Mouse (Mus musculus) embryonic facial prominence, embryonic 11.5 days (tissue): ENCODE data around the gene Atp5d. TPM values are rescaled to one million over a fixed set of nuclear protein-coding genes. Genes with fewer than 3 reads are reported as not detected.
A peak's percentile ranks its signal among the peaks of the same experiment; 100 is the strongest.

Experiments used
- ATAC-seq: fragments of 200-750 bp; cut with Nextera tagmentation; replicated peaks from 2 replicates; pipeline ENCODE4 v1.8.0; 2017; ENCODE audit warnings: low read depth; ENCODE audit not compliant: insufficient number of reproducible peaks, low FRiP score, low TSS enrichment
- DNase-seq: peaks from one replicate; pipeline ENCODE4 v3.0.0-alpha.2; 2015; ENCODE audit warnings: low spot score
- H3K27ac ChIP-seq: fragments of 300-500 bp; sonication (generic); replicated peaks from 2 replicates; pipeline ENCODE4 v1.5.1; 2014; ENCODE audit warnings: mild to moderate bottlenecking, low read depth, low read length, control low read depth
- H3K27me3 ChIP-seq: fragments of 300-500 bp; sonication (generic); 2 replicates; pipeline ENCODE4 v1.6.1; 2014; ENCODE audit warnings: mild to moderate bottlenecking, low read length, moderate library complexity, mixed read lengths; ENCODE audit not compliant: control insufficient read depth, insufficient read depth
- H3K36me3 ChIP-seq: fragments of 300-500 bp; sonication (generic); replicated peaks from 2 replicates; pipeline ENCODE4 v1.6.1; 2014; ENCODE audit warnings: low read depth, mild to moderate bottlenecking, low read length, moderate library complexity, mixed read lengths; ENCODE audit not compliant: control insufficient read depth, insufficient read depth
- H3K4me1 ChIP-seq: fragments of 300-500 bp; sonication (generic); 2 replicates; pipeline ENCODE4 v1.6.1; 2014; ENCODE audit warnings: low read length, mixed read lengths; ENCODE audit not compliant: control insufficient read depth, insufficient read depth
- H3K4me2 ChIP-seq: fragments of 300-500 bp; sonication (generic); 2 replicates; pipeline ENCODE4 v1.6.1; 2014; ENCODE audit warnings: low read depth, mild to moderate bottlenecking, control low read depth, low read length, moderate library complexity
- H3K4me3 ChIP-seq: fragments of 300-500 bp; sonication (generic); 2 replicates; pipeline ENCODE4 v1.5.1; 2014; ENCODE audit warnings: low read depth, low read length, control low read depth
- H3K9ac ChIP-seq: fragments of 300-500 bp; sonication (generic); replicated peaks from 2 replicates; pipeline ENCODE4 v1.6.1; 2014; ENCODE audit warnings: mild to moderate bottlenecking, control low read depth, low read length
- H3K9me3 ChIP-seq: fragments of 300-500 bp; sonication (generic); replicated peaks from 2 replicates; pipeline ENCODE4 v1.6.1; 2016; ENCODE audit warnings: mild to moderate bottlenecking, low read length, inconsistent platforms, mixed read lengths; ENCODE audit not compliant: control insufficient read depth
- WGBS: fragments of 180-500 bp; shearing (Covaris S2); extraction: QIAGEN DNeasy Blood & Tissue Kit; methylation state at CpG from one replicate; pipeline ENCODE4 v1.1.7; 2014; 5-methylcytosine and 5-hydroxymethylcytosine counted together
- polyA plus RNA-seq: library from polyadenylated mRNA; unstranded; fragments of >200 nt; fragmentation: Nextera tagmentation; extraction: Ambion mirVana; gene quantifications from 2 replicates; pipeline ENCODE4 v1.2.1, GENCODE M21; 2014

The Atp5d gene
- polyA plus RNA-seq, 1 experiment from 2014 or later, result 360 TPM

DNA sequence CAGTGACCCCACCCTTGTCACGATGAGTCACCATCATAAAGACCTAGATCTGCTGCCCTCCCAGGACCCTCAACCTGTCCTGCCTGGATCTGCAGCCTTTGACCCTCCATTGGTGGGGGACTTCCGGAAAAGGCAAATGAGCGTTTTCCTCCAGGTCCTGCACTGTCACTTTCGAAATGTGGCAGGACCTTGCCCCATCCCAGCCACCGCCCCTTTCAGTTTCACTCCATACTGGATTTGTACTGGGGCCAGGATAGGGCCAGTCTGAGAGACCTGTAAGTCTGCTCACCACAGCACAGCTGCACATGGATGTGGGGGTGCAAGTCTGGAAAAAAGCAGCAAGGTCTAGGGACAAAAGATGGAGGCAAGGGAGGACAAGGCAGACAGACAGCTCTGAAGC lies 39.8 kb upstream of the Atp5d start:
- DNase-seq (no peak), ATAC-seq (no peak)
- 82% methylated on average over 5 of the region's 5 CpGs for WGBS
- Histone ChIP-seq H3K27ac (no peak overlapping the region), H3K4me2 (no peak overlapping the region), H3K36me3 (no peaks in the 10 kb centered on the region), H3K9ac (no peak overlapping the region), H3K27me3 (no peaks in the 10 kb centered on the region), H3K9me3 (no peaks in the 10 kb centered on the region), H3K4me1 (0 out of 2 replicates have a peak, but pooled peaks cover 3% of the 10 kb centered on the region), H3K4me3 (no peak overlapping the region)

DNA sequence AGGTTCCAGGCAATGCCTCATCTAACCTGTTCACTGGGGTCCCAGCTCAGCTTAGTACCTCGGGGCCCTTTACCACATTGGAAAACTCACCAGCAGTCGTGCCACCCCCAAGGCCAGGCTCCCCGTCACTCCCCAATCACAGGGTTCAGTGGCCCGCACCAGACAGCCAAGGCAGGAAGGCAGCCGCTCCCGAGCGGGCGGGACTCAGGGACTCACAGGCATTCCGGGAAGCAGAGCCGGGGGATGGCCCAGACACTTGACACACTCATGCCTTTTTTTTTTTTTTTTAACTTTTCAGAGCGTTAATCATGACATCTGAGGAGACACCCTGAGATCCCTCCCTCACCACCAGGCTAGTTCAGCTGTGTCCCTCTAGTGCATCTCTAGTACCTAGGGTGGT lies 37.5 kb upstream of the Atp5d start:
- Histone ChIP-seq H3K36me3 (no peaks in the 10 kb centered on the region), H3K4me2 (no peak overlapping the region), H3K9me3 (no peaks in the 10 kb centered on the region), H3K4me3 (no peak overlapping the region), H3K4me1 (0 out of 2 replicates have a peak, but pooled peaks cover 3% of the 10 kb centered on the region), H3K9ac (no peak overlapping the region; the same call in 1 of the 2 replicates), H3K27ac (no peak overlapping the region), H3K27me3 (no peaks in the 10 kb centered on the region)
- 55% methylated on average over 11 of the region's 11 CpGs for WGBS
- DNase-seq (no peak), ATAC-seq (no peak)

DNA sequence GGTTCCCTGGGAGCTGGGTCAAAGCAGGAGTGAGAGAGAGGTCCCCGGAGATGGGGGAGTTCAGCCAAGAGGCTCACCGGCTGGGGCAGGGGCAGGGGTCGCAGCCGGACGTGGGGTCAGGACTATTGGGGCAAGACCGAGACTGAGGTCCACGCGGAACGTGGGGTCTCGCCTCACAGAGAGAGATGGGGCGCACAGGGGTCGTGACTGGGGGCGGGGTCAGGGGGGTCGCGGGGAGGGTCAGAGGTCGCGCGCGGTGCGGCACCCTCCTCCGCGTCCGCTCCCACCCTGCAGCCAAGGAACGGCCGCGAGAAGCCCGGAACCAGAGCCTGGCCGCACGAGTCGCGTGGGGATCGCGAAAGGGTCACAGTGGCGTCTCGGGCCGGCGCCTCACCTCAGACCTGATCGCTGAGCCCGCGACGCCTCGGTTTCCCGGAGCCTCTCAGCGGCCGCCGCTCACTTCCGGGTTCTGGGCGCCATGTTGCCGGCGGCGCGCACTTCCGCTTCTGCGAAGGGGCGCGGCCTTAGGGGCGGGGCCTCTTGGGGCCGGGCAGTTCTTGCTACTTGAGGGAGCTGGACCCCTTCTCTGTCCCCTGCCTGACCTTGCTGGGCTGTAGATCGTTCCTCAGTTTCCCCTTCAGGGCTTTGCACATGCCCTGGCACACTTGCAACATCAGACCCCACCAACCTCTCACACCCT lies 36.1 kb upstream of the Atp5d start:
- no peaks in the 10 kb centered on the region for H3K27me3 ChIP-seq
- H3K4me2 ChIP-seq, result peak overlapping the region; percentile 88
- 0 out of 2 replicates have a peak, but pooled peaks cover 3% of the 10 kb centered on the region for H3K4me1 ChIP-seq
- H3K36me3 ChIP-seq, result no peaks in the 10 kb centered on the region
- peak; percentile 92 for DNase-seq
- ATAC-seq, result peak; percentile 73
- under 1% methylated on average over 56 of the region's 59 CpGs for WGBS
- no peaks in the 10 kb centered on the region for H3K9me3 ChIP-seq
- H3K4me3 ChIP-seq, result peak overlapping the region; percentile 96
- H3K27ac ChIP-seq, result peak overlapping the region; percentile 35; the same call in 1 of the 2 replicates
- H3K9ac ChIP-seq, result peak overlapping the region; percentile 83

DNA sequence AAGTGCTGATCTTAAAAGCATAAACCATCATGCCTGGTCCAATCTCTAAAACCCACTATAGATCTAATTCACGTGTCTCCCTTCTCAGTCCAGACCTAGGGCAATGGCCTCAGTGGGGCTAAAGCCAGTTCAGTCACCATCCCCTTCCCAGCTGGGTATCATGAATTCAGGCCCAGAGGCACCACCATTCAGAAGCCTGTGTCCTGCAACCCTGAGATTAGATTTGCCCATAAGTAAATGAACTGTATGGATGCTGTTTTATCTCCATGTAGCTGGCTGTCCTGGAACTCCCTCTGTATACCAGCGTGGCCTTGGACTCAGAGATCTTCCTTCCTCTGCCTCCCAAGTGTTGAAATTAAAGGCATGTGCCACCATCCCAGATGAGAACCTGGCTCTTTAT lies 35.4 kb upstream of the Atp5d start:
- DNase-seq, result no peak
- Histone ChIP-seq H3K36me3 (no peaks in the 10 kb centered on the region), H3K4me1 (0 out of 2 replicates have a peak, but pooled peaks cover 3% of the 10 kb centered on the region), H3K27me3 (no peaks in the 10 kb centered on the region), H3K9ac (peak overlapping the region; percentile 83; the same call in 1 of the 2 replicates), H3K4me3 (no peak overlapping the region), H3K4me2 (no peak overlapping the region), H3K27ac (0 out of 2 replicates have a peak overlapping the region, but pooled peaks have one; percentile 35), H3K9me3 (no peaks in the 10 kb centered on the region)
- no peak for ATAC-seq
- 74% methylated on average over 2 of the region's 2 CpGs for WGBS

DNA sequence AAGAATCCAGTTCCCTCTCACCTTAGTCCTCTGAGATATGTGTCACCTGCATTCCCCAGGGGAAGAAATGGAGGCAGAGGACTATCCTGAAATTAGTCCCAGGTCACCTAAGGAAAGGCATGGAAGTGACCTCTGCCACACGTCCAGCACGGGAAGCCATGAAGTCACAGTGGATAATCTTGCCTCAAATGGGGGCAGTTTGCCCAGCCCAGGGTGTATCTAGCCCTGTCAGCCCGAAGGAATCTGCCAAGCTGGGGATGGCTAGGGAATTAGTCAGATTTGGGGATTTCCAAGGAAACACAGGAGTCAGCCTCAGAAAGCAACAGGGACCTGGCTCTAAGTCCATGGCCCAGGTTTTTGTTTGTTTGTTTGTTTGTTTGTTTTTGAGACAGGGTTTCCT lies 34.3 kb upstream of the Atp5d start:
- Histone ChIP-seq H3K9me3 (no peaks in the 10 kb centered on the region), H3K4me2 (no peak overlapping the region), H3K4me3 (no peak overlapping the region), H3K4me1 (0 out of 2 replicates have a peak, but pooled peaks cover 3% of the 10 kb centered on the region), H3K36me3 (no peaks in the 10 kb centered on the region), H3K27me3 (no peaks in the 10 kb centered on the region), H3K27ac (no peak overlapping the region), H3K9ac (no peak overlapping the region)
- no peak for ATAC-seq
- 72% methylated on average over 3 of the region's 3 CpGs for WGBS
- no peak for DNase-seq

DNA sequence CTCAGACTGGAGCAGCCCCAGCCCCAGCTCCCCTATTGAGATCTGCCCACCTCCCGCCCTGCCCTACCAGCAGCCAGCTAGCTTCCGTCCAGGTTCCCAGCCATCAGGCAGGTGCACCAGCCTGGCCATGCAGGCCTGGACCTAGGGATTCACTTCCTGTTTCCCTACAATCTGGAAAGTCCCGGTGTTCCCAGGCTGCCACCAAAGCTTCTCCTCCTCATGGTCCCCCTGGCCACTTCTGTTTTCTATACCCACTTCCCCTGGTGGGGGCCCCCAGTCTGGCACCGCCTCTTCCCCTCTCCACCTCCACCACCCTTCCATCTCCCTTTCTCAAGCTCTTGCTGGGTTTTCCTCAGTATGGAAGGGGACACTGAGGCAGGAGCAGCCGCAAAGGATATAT lies 33.0 kb upstream of the Atp5d start, which contains the start of gene Sbno2:
Gene Sbno2 (minus strand): TSS at position 112 of the 400 bp plus-strand sequence.
- no peak within 1 kb of the TSS for H3K27ac ChIP-seq
- H3K36me3 ChIP-seq, result no peaks in the 10 kb centered on the region
- no peak within 1 kb of the TSS for H3K4me3 ChIP-seq
- no peak within 1 kb of the TSS for H3K4me2 ChIP-seq
- H3K27me3 ChIP-seq, result no peaks in the 10 kb centered on the region
- 0 out of 2 replicates have a peak, but pooled peaks cover 3% of the 10 kb centered on the region for H3K4me1 ChIP-seq
- 0 out of 2 replicates have a peak within 1 kb of the TSS, but pooled peaks have one; percentile 2 for H3K9ac ChIP-seq
- DNase-seq (no peak), ATAC-seq (no peak)
- WGBS, result 68% methylated on average over 5 of the region's 5 CpGs
- H3K9me3 ChIP-seq, result no peaks in the 10 kb centered on the region

DNA sequence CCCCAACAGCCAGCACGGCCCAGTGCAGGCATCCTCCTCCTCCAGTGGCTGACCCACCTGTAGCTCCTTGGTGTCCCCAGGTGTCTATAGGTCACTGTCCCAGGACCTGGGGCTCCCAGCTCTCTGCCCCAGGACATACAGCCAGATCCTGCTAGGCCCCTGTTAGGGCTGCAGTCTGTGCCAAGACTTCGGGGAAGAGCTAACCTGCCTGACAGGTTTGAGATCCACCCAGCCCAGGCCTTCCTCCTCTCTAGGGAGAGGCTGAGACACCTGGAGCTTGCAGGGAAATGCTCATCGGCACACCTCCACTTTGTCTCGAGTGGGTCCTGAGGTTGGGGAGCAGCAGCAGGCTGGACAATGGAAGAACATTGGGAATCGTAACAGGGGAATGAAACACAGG lies 32.5 kb upstream of the Atp5d start:
- Histone ChIP-seq H3K9ac (no peak overlapping the region), H3K27ac (no peak overlapping the region), H3K36me3 (no peaks in the 10 kb centered on the region), H3K4me2 (no peak overlapping the region), H3K27me3 (no peaks in the 10 kb centered on the region), H3K4me3 (no peak overlapping the region), H3K4me1 (0 out of 2 replicates have a peak, but pooled peaks cover 1% of the 10 kb centered on the region), H3K9me3 (no peaks in the 10 kb centered on the region)
- no peak for ATAC-seq
- DNase-seq, result no peak
- WGBS, result 55% methylated on average over 5 of the region's 5 CpGs

DNA sequence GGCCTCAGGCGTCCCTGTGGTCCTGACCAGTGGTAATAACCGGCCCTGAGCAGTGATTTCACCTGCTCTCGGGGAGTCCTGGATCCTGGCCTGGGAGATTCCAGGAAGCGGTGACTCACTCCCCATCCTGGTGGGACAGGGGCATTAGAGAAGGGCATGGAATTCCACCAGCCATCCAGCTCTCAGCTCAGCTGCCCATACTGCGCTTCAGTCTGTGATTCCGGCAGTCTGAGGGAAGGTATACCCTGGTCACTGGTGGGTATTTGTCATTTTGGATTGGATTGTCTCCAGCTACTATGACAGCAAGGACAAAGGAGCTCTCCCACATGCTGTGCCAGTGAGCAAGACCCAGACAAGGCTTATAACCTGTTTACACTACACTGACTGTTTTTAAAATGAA lies 30.8 kb upstream of the Atp5d start:
- H3K27me3 ChIP-seq, result no peaks in the 10 kb centered on the region
- no peak overlapping the region for H3K27ac ChIP-seq
- no peak overlapping the region for H3K4me2 ChIP-seq
- H3K4me1 ChIP-seq, result no peaks in the 10 kb centered on the region
- H3K4me3 ChIP-seq, result no peak overlapping the region
- 63% methylated on average over 6 of the region's 6 CpGs for WGBS
- ATAC-seq (no peak), DNase-seq (no peak)
- H3K9ac ChIP-seq, result no peak overlapping the region
- no peaks in the 10 kb centered on the region for H3K9me3 ChIP-seq
- H3K36me3 ChIP-seq, result no peaks in the 10 kb centered on the region
